Mouse (Mus musculus) naive thymus-derived CD4-positive, alpha-beta T cell, adult 2 months (primary cell): ENCODE measurements at regions not wholly inside any gene's neighbourhood (a gene's known extent, or its start where the extent isn't known, plus 50 kb on each side); places are given as distances from the start of the nearest gene placed in this dataset.

Source experiments
- DNase-seq: peaks from one replicate; pipeline ENCODE4 v3.0.0-alpha.2; 2011; ENCODE audit warnings: low read depth

DNA sequence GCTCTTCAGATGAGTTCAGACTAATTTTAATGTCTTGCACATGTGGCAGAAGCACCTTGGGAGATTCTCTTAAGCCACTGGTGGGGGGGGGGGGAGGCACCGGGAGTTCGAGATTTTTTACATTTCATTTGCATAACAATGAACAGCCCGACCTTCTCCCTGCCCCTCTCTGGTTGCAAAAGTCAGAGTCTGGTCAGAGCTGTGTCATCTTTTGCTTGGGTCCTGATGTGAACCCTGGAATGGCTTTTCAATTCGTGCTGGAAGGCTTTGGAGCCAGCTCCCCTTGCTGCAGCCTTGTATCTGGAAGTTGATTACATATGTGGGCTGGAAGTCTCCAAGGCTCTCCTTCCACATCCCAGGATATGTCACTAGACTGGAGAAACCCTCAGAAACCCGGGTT is 365.7 kb upstream of the Tbx3 start:
- no peak for DNase-seq

DNA sequence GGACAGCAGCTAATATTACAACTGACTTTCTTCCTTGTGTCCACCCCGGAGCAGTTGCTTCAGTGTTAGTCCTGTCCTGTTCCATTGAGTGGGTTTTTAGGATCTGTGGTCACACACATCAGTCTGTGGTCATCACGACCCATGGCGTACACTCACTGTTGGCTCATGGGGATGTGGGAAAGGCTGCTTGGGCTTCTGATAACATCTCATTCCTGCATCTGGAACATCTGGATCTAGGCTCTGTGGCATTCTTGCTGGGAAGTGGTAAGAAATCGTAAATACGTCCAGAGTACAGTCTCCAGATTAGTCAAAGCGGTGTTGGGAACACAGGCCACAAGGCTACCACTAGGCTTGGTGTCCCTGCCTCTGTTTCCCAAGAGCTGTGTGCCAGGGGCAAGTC is 362.7 kb upstream of the Tbx3 start:
- no peak for DNase-seq

DNA sequence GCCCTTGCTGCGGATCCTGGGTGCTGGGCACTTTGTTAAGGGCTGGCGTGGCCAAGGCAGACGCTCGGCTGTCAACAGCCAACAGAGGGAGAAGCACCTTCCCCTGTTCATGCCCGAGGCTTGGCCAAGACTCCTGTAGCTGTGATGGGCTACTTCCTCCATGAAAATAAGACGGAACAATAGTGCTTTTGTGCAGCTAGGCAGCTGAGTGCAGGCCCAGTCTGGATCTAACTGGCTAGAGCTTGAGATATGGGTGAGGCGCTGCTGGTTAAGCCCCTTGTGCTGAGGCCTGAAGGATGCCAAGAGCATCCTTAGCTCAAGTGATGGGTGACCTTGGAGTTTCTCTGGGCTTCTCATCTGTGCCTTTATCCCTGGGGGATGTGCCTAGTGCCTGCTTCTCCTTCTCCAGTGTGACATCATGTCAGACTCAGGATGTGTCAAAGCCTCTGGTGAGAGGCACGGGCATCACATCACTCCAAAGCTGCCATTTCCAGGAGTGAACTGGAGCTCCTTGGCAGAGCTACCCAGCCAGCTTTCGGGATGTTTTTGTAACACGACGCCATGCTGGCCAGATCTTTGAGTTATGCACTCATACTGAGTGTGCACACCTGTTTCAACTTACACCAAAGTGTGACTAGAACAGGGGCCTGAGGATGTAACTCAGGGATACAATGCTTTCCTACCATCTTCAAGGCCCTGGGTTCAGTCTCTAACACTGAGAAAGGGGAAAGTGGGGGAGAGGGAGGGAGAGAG is 360.1 kb upstream of the Tbx3 start:
- DNase-seq = no peak

DNA sequence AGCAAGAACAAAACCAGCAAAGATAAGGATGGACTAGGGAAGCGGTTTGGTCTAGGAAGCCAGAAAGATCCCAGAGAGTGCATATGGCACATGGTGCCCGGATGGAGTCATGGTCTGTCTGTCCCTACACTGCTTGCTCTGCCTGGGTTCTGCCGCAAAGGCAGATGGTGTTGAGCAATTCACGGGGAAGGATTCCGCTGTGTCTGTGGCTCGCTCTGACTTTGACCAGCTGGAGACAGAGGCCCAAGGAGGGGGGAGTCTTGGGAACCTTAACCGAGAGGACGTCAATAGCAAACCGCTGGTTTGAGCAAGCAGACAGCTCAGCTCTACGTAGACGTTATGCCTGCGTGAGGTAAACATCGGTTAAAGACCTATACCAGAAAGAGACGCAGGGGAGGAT is 357.7 kb upstream of the Tbx3 start:
- DNase-seq = no peak

DNA sequence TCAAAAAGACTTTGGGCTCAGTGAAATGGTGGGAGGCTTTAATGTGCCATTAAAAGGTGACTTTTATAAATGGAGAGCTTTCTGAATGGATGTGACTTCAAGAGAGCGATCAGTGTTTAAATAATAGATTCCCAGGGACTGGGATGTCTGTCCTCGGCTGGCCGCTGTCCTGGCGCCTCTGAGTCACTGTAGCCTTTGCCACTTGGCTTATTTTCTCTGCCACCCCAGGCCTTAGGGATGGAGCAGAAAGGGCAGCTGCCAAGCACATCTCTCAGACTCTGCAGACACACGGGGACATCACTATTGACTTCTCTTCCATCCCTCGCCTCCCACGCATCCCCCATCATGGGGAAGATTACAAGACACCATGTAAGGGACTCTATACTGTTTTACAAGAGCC is 355.3 kb upstream of the Tbx3 start:
- DNase-seq = no peak

DNA sequence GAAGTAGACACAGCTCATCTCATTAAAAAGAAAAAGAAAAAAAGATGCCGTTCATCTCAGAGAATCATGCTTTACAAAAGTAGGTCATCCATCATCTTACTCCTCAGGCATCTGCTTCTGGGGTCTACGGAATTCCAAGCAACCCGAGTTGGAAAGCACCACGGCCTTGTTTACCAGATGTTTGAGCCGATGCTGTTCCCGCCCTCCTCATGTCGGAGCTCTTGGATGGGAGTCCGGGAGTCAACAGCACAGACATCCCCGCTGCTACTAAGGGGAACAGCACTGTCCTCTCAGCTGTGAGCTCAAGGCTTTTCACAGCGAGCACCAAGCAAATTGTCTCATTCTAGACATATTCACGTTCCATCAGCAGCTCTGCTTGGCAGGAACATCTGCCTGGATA is 352.9 kb upstream of the Tbx3 start:
- no peak for DNase-seq

DNA sequence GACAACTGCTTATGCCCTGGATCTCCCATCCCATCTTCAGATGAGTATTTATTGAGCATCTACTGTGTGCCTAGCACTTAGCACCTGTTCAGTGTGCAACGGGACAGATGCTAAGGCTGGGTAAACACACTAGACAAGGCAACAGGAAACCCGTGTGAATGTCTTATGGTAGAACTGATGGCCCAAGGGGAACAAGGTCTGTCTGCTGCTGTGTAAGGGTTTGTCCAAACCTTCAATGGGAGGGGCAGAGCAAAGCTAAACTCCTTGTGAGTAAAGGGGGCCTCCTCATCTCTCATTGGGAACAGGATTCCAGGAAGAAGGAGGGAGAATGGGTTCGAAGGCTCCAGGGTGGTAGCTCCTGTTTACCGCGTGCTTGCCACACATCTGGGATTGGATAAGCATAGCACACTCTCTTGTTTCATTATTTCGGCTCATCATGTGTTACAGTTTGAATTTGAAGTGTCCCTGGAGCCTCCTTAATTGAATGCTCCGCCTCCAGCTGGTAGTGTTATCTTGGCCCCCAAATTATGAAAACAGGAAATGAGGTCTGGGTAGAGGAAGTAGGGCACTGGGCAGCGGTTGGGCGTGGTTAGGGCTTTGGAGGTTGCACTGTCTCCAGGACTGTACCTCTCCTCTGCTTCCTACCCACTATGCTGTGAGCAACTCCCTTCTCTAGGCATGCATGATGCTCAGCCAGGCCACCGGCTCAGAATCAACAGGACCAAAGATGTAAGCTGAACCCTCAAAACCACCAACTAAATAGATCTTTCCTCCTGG is 348.9 kb upstream of the Tbx3 start:
- no peak for DNase-seq

- DNase-seq = no peak
These were observed 348.1 kb upstream of the Tbx3 start for GRCm38 (mm10) chr5:119322411-119322810.

DNA sequence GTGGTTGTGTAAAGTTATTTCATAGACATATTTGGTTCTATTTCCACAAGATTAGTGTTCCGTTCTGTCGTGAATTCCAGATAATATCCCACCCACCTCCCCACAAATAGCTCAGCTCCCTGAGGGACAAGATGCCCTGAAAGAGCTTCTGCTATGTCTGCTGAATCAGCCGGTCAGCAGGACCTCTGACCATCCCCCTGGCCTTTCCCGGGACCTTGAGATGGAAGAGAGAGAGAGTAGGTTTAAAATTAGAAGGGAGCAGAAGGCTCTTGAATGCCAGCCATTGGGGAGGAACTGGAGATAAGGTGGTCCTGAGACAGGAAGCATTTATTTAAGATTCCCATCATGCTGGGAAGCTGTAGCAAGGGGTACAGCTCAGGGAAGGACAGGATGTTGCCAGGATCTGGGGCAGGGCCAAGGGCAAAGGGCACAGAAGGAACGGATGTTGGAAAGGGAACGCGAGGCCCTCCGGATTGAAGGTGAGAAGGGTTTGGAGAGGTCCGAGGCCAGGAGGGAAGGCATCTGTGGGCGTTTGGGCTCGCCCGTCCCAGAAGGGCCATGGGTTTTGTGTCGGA is 344.7 kb upstream of the Tbx3 start:
- no peak for DNase-seq

DNA sequence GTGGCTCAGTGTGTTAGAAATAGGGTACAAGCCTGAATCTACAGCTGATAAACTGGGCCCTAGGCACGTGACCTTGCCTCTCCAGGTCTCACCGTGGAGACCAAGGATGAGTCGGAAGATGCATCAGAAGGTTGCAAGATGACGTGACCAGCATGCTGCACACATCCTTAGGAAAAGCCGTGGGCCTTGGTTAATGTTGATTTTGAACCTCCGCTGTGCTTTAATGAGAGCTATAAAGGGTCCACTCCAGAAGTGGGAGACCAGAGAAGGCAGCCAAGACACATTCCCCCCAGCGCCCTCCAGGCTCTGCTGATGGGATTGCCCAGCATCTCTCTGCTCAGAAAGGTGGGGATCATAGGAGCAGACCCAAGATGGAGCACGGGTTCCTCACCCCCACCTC is 343.6 kb upstream of the Tbx3 start:
- DNase-seq = no peak

- no peak for DNase-seq
These were observed 341.5 kb upstream of the Tbx3 start for GRCm38 (mm10) chr5:119328971-119329370.

DNA sequence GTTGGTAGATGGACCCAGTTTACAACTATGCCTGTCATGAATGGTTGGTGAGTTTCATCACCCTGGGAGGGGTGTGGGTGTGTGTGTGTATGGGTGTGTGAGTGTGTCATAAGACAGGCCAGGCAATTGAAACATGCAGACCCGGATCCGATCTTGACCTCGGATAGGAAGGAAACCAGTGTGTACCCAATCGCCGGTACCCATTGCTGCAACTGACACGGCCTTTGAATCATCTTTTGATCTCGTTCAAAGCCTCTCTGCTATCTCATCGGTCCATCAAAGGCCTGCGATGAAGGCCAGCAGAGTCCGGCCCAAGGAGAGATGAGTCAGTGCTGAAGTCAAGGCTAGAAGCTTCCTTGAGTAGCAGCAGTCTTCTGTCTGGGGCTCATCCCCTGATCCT is 341.1 kb upstream of the Tbx3 start:
- DNase-seq = no peak

- no peak for DNase-seq
These were observed 340.6 kb upstream of the Tbx3 start for GRCm38 (mm10) chr5:119329860-119330259.

DNA sequence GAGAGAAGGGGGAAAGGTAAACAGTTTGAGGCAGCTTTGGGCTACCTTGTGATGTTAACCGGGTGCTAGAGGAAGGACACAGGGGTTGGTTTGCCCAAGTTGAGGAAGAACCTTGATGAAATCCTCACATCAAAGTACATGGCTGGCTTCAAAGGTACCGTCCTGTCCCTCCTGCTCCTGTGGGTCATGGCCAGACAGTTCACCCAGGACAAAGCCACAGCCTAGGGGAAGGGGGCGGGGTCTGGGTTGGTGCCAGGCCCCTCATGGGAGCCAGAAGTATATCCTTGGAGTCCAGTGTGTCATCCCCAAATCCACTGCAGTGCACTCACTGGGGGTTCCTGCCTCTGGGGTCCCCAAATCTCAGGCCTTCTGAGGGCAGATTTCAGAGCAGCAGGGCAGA is 339.0 kb upstream of the Tbx3 start:
- no peak for DNase-seq

GRCm38 (mm10) chr5:119332621-119333020 is 337.8 kb upstream of the Tbx3 start:
- no peak for DNase-seq

DNA sequence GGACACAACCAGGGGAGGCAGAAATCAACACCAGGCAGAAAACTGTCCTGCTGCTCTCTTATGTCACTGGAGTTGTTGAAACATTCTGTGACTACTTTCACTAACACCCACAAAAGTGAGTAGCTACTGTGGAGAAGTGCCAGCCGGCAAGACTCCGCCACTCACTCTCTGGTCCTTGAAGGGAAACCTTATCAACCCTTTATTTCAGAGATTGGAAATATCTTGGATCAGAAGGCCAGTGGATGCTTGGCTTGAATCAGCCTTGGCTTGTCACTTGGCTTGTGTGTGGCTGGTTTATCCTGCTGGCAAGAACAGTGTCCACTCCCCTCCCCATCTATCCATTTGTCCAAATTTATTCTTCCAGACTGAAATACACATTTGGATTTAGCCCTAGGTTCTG is 335.3 kb upstream of the Tbx3 start:
- no peak for DNase-seq

DNA sequence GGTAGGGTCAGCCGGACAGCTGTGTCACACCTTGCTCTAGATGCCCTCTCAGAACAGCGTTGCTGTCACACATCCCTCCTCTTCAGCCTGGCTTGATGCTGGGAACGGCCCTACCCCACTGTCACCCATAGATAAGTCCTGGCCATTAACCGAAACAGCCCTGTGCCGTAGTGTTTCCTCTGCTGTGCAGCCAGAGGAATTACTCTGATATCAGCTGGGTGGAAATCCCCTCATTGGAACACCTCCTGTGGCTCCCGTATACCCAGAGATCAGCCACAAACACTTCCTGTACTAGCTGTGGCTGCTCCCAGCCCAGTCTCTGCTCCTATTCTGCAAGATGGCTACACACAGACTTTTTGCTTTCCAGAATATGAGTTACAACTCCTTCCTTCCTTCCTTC is 334.5 kb upstream of the Tbx3 start:
- no peak for DNase-seq

DNA sequence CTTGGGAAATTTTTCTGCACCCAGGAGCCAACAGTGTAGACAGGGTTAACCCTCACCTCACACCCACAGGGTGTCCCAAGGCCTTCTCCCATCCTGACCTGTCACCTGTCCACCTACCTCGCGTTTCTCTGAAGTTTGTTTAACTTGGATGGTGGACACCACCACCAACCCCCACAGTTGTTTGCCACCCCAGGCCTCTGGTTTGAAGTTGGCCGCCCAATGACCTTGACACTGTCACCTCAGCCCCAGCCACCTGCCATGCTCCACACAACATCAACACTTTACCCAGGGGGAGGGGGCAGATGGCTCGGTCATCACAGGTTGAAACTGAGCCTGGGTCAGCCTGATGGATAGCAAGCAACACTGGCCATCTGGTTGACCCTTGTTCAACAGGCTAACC is 332.7 kb upstream of the Tbx3 start:
- no peak for DNase-seq

- no peak for DNase-seq
These were observed 331.8 kb upstream of the Tbx3 start for GRCm38 (mm10) chr5:119338711-119339110.

DNA sequence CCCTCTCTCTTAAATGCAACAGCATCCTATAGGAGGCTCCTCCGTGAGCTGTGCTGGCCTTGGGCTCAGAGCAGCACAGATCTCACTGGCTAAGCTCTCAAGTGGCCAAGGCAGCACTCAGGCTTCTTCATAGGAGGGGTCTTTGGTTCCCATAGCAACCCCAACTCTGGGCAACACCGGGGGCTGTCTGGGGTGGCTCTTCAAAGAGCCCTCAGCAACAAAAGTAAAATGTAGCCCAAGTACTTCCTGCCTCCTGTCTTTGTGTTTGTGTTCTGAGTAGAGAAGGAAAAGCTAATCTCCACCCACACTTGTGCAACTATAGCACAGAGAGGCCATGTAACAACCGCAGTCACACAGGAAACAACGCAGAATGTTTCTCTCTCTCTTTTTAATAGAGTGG is 322.2 kb upstream of the Tbx3 start:
- DNase-seq = peak; percentile 71

DNA sequence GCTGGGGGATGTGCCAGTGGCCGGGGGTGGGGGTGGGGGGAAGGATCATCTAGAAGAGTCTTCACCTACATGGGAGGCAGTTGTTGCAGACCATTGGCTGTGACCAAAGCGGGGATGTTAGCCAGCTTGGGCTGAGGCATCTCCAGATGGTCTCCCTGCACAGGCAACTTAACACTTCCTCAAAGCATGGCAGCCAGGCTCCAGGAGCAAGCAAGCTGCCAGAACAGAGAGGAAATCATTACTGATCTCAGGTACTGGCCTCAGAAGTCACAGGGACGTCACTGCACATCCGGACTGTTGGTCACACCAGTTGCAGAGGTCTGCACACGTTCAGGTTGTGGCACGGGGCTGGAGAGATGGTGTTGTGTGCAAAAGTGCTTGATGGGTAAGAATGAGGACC is 321.1 kb upstream of the Tbx3 start:
- DNase-seq = no peak

GRCm38 (mm10) chr5:119350325-119350915 is 320.0 kb upstream of the Tbx3 start:
- DNase-seq = no peak

DNA sequence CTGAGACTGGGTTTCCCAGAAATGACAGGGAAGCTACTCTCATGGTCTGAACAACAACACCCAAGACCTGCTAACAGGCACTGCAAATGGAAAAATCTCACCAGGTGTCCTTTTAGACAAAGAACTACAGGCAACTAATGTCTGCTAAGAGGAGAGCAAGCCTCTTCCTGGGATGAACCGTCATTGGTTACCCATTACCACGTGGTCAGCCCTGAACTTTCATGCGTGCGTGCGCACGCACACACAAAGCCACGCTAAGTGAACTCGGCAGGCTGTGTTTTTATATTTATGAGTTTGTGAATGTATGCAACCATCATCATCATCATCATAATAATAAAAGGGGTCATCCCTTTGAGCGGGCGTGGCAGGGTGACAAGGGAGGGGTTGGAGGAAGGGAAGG is 315.0 kb upstream of the Tbx3 start:
- DNase-seq = no peak
